Mouse (Mus musculus): Measurements from ENCODE around the gene Rpl41. TPM values are rescaled to one million over a fixed set of nuclear protein-coding genes. Genes with fewer than 3 reads are reported as not detected.
"Not testable (repeated sequence)": the region's sequence is repeated elsewhere in the genome, so short reads cannot be mapped to it uniquely, and the experiment has no call there.

The Rpl41 gene
- polyA plus RNA-seq, 1 experiment from 2014 or later = 2,716 TPM

GRCm38 (mm10) chr10:128583644-128584043, 34.5 kb upstream of the Rpl41 start:
- no peak for ATAC-seq (ENCODE audit: low FRiP score)

GRCm38 (mm10) chr10:128579731-128580130, 30.6 kb upstream of the Rpl41 start:
- H3K4me3 ChIP-seq = no peak overlapping the region
- WGBS = 83% methylated on average over 4 of the region's 4 CpGs
- no peaks in the 10 kb centered on the region for H3K9me3 ChIP-seq (replicated peaks)
- no peaks in the 10 kb centered on the region for H3K36me3 ChIP-seq
- no peaks in the 10 kb centered on the region for H3K4me1 ChIP-seq
- H3K27ac ChIP-seq = no peak overlapping the region
- no peak for ATAC-seq (ENCODE audit: low FRiP score)
- peaks cover 21% of the 10 kb centered on the region for H3K27me3 ChIP-seq
- no peak overlapping the region for H3K9ac ChIP-seq
- no peak overlapping the region for H3K4me2 ChIP-seq (replicated peaks)

More at GRCm38 (mm10) chr10:128583644-128584043, 34.5 kb upstream of the Rpl41 start:
- Histone ChIP-seq H3K4me1 (no peaks in the 10 kb centered on the region; the same call in 1 of the 2 replicates), H3K9ac (no peak overlapping the region), H3K27me3 (peaks cover 55% of the 10 kb centered on the region), H3K4me3 (no peak overlapping the region), H3K4me2 (replicated peaks) (no peak overlapping the region), H3K27ac (no peak overlapping the region), H3K36me3 (no peaks in the 10 kb centered on the region), H3K9me3 (replicated peaks) (no peaks in the 10 kb centered on the region)
- WGBS = 15% methylated on average over 7 of the region's 7 CpGs

GRCm38 (mm10) chr10:128579298-128579697, 30.2 kb upstream of the Rpl41 start:
- Histone ChIP-seq H3K9ac (no peak overlapping the region), H3K36me3 (no peaks in the 10 kb centered on the region), H3K4me2 (replicated peaks) (no peak overlapping the region), H3K4me1 (no peaks in the 10 kb centered on the region), H3K27me3 (peaks cover 17% of the 10 kb centered on the region), H3K27ac (no peak overlapping the region), H3K9me3 (replicated peaks) (no peaks in the 10 kb centered on the region), H3K4me3 (no peak overlapping the region)
- no peak for ATAC-seq (ENCODE audit: low FRiP score)
- 82% methylated on average over 3 of the region's 3 CpGs for WGBS

GRCm38 (mm10) chr10:128578330-128578729, 29.2 kb upstream of the Rpl41 start:
- WGBS = 80% methylated on average over 11 of the region's 11 CpGs
- Histone ChIP-seq H3K9me3 (replicated peaks) (no peaks in the 10 kb centered on the region), H3K4me3 (no peak overlapping the region), H3K27ac (no peak overlapping the region), H3K9ac (no peak overlapping the region), H3K36me3 (no peaks in the 10 kb centered on the region), H3K27me3 (peaks cover 8% of the 10 kb centered on the region; the same call in 1 of the 2 replicates), H3K4me2 (replicated peaks) (no peak overlapping the region), H3K4me1 (no peaks in the 10 kb centered on the region)
- no peak for ATAC-seq (ENCODE audit: low FRiP score)

GRCm38 (mm10) chr10:128575063-128575462, 26.0 kb upstream of the Rpl41 start:
- H3K9me3 ChIP-seq (replicated peaks) = no peaks in the 10 kb centered on the region
- 89% methylated on average over 2 of the region's 2 CpGs for WGBS
- ATAC-seq (ENCODE audit: low FRiP score) = no peak

GRCm38 (mm10) chr10:128565788-128566531, 16.9 kb upstream of the Rpl41 start, which contains the start of gene Pa2g4:
Pa2g4 (minus strand) TSS chr10:128565987.
- Histone ChIP-seq H3K27ac (peak within 1 kb of the TSS; percentile 85), H3K27me3 (no peaks in the 10 kb centered on the region), H3K4me3 (peak within 1 kb of the TSS; percentile 87), H3K4me1 (peaks cover 10% of the 10 kb centered on the region), H3K4me2 (replicated peaks) (peak within 1 kb of the TSS; percentile 91), H3K9me3 (replicated peaks) (no peaks in the 10 kb centered on the region), H3K9ac (peak within 1 kb of the TSS; percentile 91), H3K36me3 (peaks cover 22% of the 10 kb centered on the region)
- WGBS = under 1% methylated on average over 58 of the region's 58 CpGs
- peak; percentile 100 for ATAC-seq (ENCODE audit: low FRiP score)

More at GRCm38 (mm10) chr10:128575063-128575462, 26.0 kb upstream of the Rpl41 start:
- peaks cover 4% of the 10 kb centered on the region; the same call in 1 of the 2 replicates for H3K27me3 ChIP-seq
- no peak overlapping the region for H3K4me3 ChIP-seq
- H3K9ac ChIP-seq = no peak overlapping the region
- H3K4me2 ChIP-seq (replicated peaks) = no peak overlapping the region
- H3K27ac ChIP-seq = no peak overlapping the region
- no peaks in the 10 kb centered on the region for H3K4me1 ChIP-seq
- H3K36me3 ChIP-seq = no peaks in the 10 kb centered on the region

- H3K4me2 ChIP-seq (replicated peaks) = peak overlapping the region; percentile 91
- WGBS = under 1% methylated on average over 40 of the region's 46 CpGs
- peak; percentile 42 for ATAC-seq (ENCODE audit: low FRiP score)
- no peaks in the 10 kb centered on the region for H3K27me3 ChIP-seq
- peak overlapping the region; percentile 85 for H3K27ac ChIP-seq
- H3K36me3 ChIP-seq = peaks cover 29% of the 10 kb centered on the region
- H3K9ac ChIP-seq = peak overlapping the region; percentile 91
- peak overlapping the region; percentile 87 for H3K4me3 ChIP-seq
- peaks cover 10% of the 10 kb centered on the region for H3K4me1 ChIP-seq
- no peaks in the 10 kb centered on the region for H3K9me3 ChIP-seq (replicated peaks)
Measured at GRCm38 (mm10) chr10:128565206-128565787, 16.2 kb upstream of the Rpl41 start.

- Histone ChIP-seq H3K9me3 (replicated peaks) (no peaks in the 10 kb centered on the region), H3K4me1 (peaks cover 10% of the 10 kb centered on the region), H3K27ac (no peak overlapping the region), H3K4me3 (no peak overlapping the region), H3K4me2 (replicated peaks) (no peak overlapping the region), H3K27me3 (no peaks in the 10 kb centered on the region), H3K9ac (no peak overlapping the region; the same call in 1 of the 2 replicates), H3K36me3 (peaks cover 47% of the 10 kb centered on the region)
- no peak for ATAC-seq (ENCODE audit: low FRiP score)
- WGBS = 90% methylated on average over 6 of the region's 6 CpGs
Measured at GRCm38 (mm10) chr10:128563544-128563943, 14.4 kb upstream of the Rpl41 start.

- no peak overlapping the region for H3K4me2 ChIP-seq (replicated peaks)
- peaks cover 51% of the 10 kb centered on the region for H3K36me3 ChIP-seq
- H3K27me3 ChIP-seq = no peaks in the 10 kb centered on the region
- WGBS = 86% methylated on average over 6 of the region's 6 CpGs
- no peak overlapping the region for H3K4me3 ChIP-seq
- no peak overlapping the region for H3K27ac ChIP-seq
- H3K4me1 ChIP-seq = no peaks in the 10 kb centered on the region
- H3K9me3 ChIP-seq (replicated peaks) = no peaks in the 10 kb centered on the region
- H3K9ac ChIP-seq = no peak overlapping the region
- no peak for ATAC-seq (ENCODE audit: low FRiP score)
Measured at GRCm38 (mm10) chr10:128556963-128557362, 7.9 kb upstream of the Rpl41 start.

GRCm38 (mm10) chr10:128556286-128556685, 7.2 kb upstream of the Rpl41 start:
- H3K27me3 ChIP-seq = no peaks in the 10 kb centered on the region
- no peaks in the 10 kb centered on the region for H3K4me1 ChIP-seq
- H3K9ac ChIP-seq = no peak overlapping the region
- H3K4me2 ChIP-seq (replicated peaks) = no peak overlapping the region
- peaks cover 44% of the 10 kb centered on the region for H3K36me3 ChIP-seq
- no peak overlapping the region for H3K4me3 ChIP-seq
- H3K27ac ChIP-seq = no peak overlapping the region
- H3K9me3 ChIP-seq (replicated peaks) = no peaks in the 10 kb centered on the region
- no peak for ATAC-seq (ENCODE audit: low FRiP score)

- peaks cover 37% of the 10 kb centered on the region for H3K36me3 ChIP-seq
- not testable (repeated sequence) for H3K27me3 ChIP-seq; H3K4me2 ChIP-seq (replicated peaks); H3K9ac ChIP-seq; ATAC-seq (ENCODE audit: low FRiP score); H3K4me3 ChIP-seq; H3K4me1 ChIP-seq; H3K9me3 ChIP-seq (replicated peaks); H3K27ac ChIP-seq
- WGBS = 92% methylated on average over 1 of the region's 1 CpGs
Measured at GRCm38 (mm10) chr10:128555567-128555966, 6.5 kb upstream of the Rpl41 start.

GRCm38 (mm10) chr10:128550144-128550823, 1.2 kb upstream of the Rpl41 start:
- WGBS = 91% methylated on average over 11 of the region's 11 CpGs
- not testable (repeated sequence) for H3K36me3 ChIP-seq; H3K4me2 ChIP-seq (replicated peaks); ATAC-seq (ENCODE audit: low FRiP score); H3K27ac ChIP-seq; H3K27me3 ChIP-seq; H3K9ac ChIP-seq; H3K9me3 ChIP-seq (replicated peaks); H3K4me3 ChIP-seq
- peaks cover 14% of the 10 kb centered on the region for H3K4me1 ChIP-seq
